Mouse (Mus musculus): ENCODE measurements at regions not wholly inside any gene's neighbourhood (a gene's known extent, or its start where the extent isn't known, plus 50 kb on each side); places are given as distances from the start of the nearest gene placed in this dataset.

- DNase-seq: no peak
Measured at GRCm38 (mm10) chr3:143784353-143784791, 420.6 kb downstream of the Lmo4 start.

- no peak for DNase-seq
Measured at GRCm38 (mm10) chr3:143778161-143778560, 426.9 kb downstream of the Lmo4 start.

DNA sequence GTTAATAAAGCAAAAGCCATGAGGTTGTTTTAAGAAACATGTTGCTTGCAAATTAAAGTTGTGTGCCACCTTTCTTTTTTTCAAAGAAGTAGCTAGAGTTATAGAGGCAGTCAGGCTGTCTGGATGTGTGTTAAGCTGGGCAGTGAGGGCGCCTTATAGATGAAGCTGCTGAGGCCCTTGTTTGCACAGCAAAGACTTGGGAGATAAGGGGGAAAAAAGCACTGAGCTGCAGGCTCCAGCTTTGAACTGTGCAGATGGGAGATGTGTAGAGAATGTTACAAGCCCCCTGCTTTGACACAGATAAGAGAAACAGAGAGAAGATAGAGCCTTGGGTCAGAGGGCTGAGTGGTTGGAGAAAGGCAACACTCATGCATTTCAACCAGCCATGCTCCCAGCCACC is 445.7 kb downstream of the Lmo4 start:
- DNase-seq: no peak

GRCm38 (mm10) chr3:143753197-143753596 is 451.8 kb downstream of the Lmo4 start:
- DNase-seq: no peak

- no peak for DNase-seq
Measured at GRCm38 (mm10) chr3:143752660-143753059, 452.4 kb downstream of the Lmo4 start.

DNA sequence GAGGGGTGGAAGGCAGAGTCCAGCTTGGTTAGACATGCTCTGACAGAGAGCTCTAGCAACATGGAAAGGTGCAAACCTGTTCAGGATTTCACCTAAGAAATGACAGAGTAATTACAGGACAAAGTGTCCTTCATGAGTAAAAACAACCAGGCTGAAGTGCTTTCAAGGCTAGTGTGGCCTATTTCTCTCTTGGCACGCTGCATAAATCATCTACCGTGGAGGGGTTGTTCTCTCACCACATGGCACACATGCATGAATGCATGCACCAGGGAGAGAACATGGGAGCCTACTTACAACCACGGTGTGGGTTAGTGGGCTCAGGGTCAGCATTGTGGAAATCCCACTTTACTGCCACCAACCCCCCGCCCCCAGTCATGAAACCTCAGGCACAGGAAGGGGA is 454.9 kb downstream of the Lmo4 start:
- DNase-seq: no peak

- no peak for DNase-seq
Measured at GRCm38 (mm10) chr3:143743649-143744048, 461.4 kb downstream of the Lmo4 start.

GRCm38 (mm10) chr3:143742786-143743571 is 462.0 kb downstream of the Lmo4 start:
- DNase-seq: peak; percentile 25

DNA sequence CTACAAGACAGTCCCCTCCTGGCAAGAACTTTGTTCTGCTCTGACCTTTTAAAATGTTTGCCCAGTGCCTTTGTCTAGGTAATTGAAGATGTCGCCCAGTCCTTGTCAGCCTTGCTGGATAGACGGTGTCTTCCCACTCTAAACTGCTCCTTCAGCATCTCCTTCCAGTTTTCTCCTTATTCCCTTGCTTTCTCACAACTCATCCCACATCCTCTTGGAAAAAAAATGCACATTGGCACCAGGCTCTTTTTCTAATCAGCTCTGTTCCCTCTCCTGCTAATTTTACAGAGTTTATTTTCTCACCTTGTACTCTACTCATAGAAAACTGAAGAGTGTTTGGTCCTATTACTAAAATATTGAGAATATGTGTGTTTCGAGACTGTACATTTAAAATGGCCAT is 466.3 kb downstream of the Lmo4 start:
- no peak for DNase-seq

- DNase-seq: no peak
Measured at GRCm38 (mm10) chr3:143737844-143738243, 467.2 kb downstream of the Lmo4 start.

DNA sequence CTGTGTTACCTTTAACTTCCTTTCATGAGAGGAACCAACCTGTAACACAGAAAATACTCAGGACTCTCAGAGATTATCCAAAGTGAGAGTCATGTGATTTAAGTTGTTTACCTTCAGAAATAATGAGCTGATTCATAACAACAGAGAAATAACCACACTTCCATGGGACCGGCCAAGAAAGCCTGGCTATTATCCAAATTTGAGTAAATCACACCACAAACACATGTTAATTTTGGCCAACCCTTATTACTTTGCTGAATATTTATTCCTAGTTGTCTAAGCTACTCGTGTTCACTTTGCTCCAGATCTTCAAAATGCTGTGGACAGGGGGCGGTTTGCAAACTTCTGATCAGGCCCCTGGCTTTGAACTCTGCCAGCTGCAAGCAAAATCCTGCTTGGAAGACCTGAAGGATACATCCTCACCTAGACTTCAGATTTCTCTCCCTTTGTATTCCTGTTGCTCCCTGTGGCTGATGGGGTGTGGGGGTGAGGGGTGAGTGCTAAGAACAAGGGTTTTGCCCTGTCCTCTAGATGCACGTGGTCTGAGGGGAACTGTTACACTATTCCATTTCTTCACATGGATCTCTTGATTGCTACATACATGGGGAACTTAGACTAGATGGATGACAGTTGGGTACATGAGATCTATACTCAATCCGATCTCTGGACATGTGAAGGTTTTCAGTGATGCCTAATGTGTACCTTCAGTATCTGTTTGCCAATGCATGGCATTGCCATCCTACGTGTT is 468.2 kb downstream of the Lmo4 start:
- DNase-seq: no peak

GRCm38 (mm10) chr3:143734791-143735190 is 470.2 kb downstream of the Lmo4 start:
- no peak for DNase-seq

DNA sequence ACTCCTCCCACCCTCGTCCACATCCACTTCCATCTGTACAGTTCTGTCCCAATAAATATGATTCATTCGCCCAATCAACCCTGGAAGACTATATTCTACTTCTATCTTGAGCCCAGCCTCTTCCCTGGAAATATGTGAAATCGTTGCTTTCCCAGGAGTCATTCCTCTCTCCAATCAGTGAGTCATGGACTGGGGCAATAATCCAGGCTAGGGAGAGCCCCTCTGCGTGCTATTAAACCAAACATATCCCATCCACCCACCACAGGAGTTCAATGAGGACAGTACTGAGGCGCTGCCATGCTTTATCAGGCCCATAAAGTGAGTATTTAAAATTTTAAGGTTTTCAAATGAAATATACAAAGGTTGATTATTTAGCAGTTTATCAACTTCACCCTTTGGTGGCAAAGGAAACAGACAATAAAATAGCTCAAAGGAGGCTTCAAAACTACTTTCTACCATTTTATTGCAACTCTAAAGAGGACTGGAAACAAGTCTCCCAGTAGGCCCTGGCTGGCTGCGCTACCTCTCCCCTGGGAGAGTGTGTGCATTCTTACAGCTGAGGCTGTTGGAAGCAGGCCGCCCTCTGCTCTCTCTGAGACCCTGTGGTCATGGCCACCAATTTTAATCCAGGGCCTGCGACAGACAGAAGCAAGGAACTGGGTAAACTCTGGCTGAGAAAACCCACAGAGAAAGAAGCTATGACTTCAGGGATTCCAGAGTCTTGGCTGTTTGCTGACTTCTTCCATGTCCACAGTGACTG is 471.9 kb downstream of the Lmo4 start:
- DNase-seq: no peak

- DNase-seq: no peak
Measured at GRCm38 (mm10) chr3:143729473-143730076, 475.4 kb downstream of the Lmo4 start.

DNA sequence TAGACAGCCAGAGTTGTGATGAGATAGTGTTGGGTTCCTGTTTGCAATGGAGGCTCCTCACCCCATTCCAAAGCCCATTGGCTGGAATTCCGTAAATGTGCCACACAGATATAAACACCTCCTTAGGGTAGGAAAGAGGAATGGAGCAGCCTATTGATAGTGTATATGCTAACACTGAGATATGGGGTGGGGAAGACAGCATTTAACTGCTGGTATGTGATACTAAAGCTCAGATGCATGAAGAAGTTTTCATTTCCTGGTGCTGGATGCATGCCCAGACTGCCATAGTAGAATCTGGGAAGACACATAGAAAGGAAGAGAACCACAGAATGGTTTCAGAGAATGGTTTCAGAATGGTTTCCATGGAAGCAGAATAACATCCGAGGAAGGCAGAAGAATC is 482.4 kb downstream of the Lmo4 start:
- no peak for DNase-seq

- no peak for DNase-seq
Measured at GRCm38 (mm10) chr3:143722082-143722481, 482.9 kb downstream of the Lmo4 start.

- no peak for DNase-seq
Measured at GRCm38 (mm10) chr3:143713183-143713582, 491.8 kb downstream of the Lmo4 start.

- no peak for DNase-seq
Measured at GRCm38 (mm10) chr3:143710805-143711469, 494.1 kb downstream of the Lmo4 start.

GRCm38 (mm10) chr3:143706679-143707078 is 498.3 kb downstream of the Lmo4 start:
- no peak for DNase-seq

- no peak for DNase-seq
Measured at GRCm38 (mm10) chr3:143694817-143695216, 510.2 kb downstream of the Lmo4 start.

DNA sequence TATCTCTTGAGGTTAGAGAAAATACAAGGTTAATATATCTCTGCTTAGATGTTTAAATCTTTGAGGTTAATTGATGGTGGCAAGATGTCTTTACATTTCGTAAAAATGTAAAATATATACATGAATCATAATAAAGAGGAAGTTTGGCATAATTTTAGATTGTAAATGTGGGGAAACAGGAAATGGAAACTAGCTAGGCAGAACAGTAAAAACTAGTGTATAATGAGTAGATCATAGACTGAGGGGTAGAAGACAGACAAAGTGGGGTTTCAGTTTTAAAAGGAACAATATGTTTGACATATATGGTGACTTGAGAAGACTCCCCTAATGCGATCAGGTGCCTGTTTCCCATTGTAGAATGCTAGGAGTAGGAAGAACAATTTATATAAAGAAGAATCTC is 519.3 kb downstream of the Lmo4 start:
- DNase-seq: no peak

DNA sequence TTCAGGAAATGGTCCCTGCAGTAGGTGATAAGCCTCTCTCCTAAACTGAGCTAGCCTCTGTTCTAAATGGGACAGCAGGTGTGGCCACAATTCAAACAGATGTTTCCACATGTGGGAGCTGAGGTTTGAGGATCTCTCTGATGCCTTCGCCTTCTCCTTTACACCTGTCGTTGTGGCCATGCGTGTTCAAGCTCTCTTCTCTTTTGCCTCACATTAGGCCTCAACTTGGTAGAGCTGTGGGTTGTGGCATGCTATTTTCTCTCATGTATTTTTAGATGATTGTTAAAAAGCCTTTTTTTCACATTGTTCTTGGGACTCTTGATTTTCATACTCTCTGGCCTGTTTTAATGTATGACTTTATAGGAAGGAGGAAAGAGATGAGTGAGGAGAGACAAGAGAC is 526.8 kb downstream of the Lmo4 start:
- DNase-seq: no peak

GRCm38 (mm10) chr3:143674855-143675254 is 530.2 kb downstream of the Lmo4 start:
- no peak for DNase-seq
